Mouse (Mus musculus): ENCODE measurements around the gene Slc22a14. TPM values are rescaled to one million over a fixed set of nuclear protein-coding genes. Genes with fewer than 3 reads are reported as not detected.
"Not testable (repeated sequence)": the region's sequence is repeated elsewhere in the genome, so short reads cannot be mapped to it uniquely, and the experiment has no call there.

Gene Slc22a14
- polyA plus RNA-seq, 1 experiment from 2014 or later = not detected

DNA sequence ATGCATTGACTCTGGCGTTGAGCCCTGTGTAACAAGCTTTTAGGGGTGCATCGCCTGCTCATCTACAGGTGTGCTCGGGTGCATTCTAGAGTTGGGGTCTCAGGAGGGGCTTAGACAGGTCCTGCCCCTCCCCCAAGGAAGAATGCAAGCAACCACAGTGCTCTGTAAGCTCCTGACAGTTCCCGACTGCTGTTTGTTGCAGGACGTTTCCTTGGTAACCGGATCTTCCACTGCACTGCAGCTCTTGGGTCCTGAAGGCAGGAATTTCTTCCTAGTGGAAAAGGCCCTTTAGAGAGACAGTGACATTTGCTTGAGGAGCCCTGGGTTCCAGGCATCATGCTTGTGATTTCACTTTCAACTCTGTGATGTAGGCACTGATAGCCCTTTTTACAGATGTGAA, 17.2 kb upstream of the Slc22a14 start:
- Histone ChIP-seq H3K36me3 (ENCODE audit: control insufficient read depth, insufficient read depth, low read length) (no peaks in the 10 kb centered on the region), H3K4me3 (ENCODE audit: low read depth, low read length) (no peak overlapping the region), H3K9ac (ENCODE audit: low read length) (no peak overlapping the region), H3K27ac (replicated peaks) (no peak overlapping the region), H3K9me3 (ENCODE audit: control insufficient read depth, low read length) (no peaks in the 10 kb centered on the region), H3K27me3 (ENCODE audit: control insufficient read depth, insufficient read depth, low read length) (no peaks in the 10 kb centered on the region), H3K4me1 (replicated peaks; ENCODE audit: control insufficient read depth, insufficient read depth) (no peaks in the 10 kb centered on the region), H3K4me2 (replicated peaks; ENCODE audit: low read depth) (no peak overlapping the region)
- TF ChIP-seq EP300 (optimal IDR thresholded peaks at IDR 0.05) (no peak), CTCF (IDR thresholded peaks at IDR 0.05; ENCODE audit: low read depth) (no peak)
- no peak for ATAC-seq (ENCODE audit: low FRiP score, low TSS enrichment)
- DNase-seq (ENCODE audit: low spot score) = no peak
- 56% methylated on average over 6 of the region's 6 CpGs for WGBS

DNA sequence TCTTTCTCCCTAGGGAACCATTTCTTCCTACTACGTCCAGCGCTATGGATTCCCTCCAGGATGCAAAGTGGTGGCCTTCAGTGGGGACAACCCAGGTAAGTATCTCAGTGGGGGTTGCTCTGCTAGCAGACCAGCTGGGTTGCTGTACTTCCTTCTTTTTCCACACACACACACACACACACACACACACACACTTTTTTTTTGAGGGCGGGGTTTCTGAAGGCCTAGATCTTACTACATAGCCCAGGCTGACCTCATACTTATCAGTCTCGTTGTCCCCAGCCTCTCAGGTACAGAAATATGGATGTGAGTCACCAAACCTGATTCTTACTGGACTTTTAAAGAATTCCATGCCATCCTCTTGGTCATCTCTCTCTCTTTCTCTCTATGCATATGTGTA, 12.9 kb upstream of the Slc22a14 start:
- no peak for DNase-seq (ENCODE audit: low spot score)

DNA sequence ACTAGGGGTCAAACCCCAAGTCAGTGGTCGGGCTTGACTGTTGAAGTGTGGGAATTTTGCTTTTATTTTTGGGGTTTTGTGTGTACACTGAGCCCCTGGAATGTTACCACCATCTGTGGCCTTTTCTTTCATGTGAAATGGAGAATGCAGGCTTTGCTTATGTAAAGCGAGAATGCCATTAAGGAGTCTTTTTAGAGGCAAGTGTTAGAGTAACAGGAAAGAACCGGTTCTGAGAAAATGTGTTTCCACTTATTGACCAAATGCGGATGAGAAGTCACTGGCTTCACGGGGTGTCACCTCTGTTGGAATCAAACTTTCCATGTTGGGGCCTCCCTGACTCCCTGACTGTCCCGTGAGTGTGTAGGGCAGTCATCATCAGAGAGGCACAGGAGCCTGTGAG, 10.2 kb upstream of the Slc22a14 start:
- H3K9ac ChIP-seq (ENCODE audit: low read length) = no peak overlapping the region
- H3K4me1 ChIP-seq (replicated peaks; ENCODE audit: control insufficient read depth, insufficient read depth) = no peaks in the 10 kb centered on the region
- no peaks in the 10 kb centered on the region for H3K36me3 ChIP-seq (ENCODE audit: control insufficient read depth, insufficient read depth, low read length)
- no peaks in the 10 kb centered on the region for H3K9me3 ChIP-seq (ENCODE audit: control insufficient read depth, low read length)
- 57% methylated on average over 6 of the region's 6 CpGs for WGBS
- no peak overlapping the region for H3K27ac ChIP-seq (replicated peaks)
- no peak overlapping the region for H3K4me2 ChIP-seq (replicated peaks; ENCODE audit: low read depth)
- H3K27me3 ChIP-seq (ENCODE audit: control insufficient read depth, insufficient read depth, low read length) = no peaks in the 10 kb centered on the region
- no peak for DNase-seq (ENCODE audit: low spot score)
- no peak overlapping the region for H3K4me3 ChIP-seq (ENCODE audit: low read depth, low read length)
- no peak for TF ChIP-seq EP300 (optimal IDR thresholded peaks at IDR 0.05)
- ATAC-seq (ENCODE audit: low FRiP score, low TSS enrichment) = no peak

More for the DNA sequence above, 12.9 kb upstream of the Slc22a14 start:
- Histone ChIP-seq H3K4me2 (replicated peaks; ENCODE audit: low read depth) (no peak overlapping the region), H3K9me3 (ENCODE audit: control insufficient read depth, low read length) (no peaks in the 10 kb centered on the region), H3K27ac (replicated peaks) (no peak overlapping the region), H3K9ac (ENCODE audit: low read length) (no peak overlapping the region), H3K4me1 (replicated peaks; ENCODE audit: control insufficient read depth, insufficient read depth) (no peaks in the 10 kb centered on the region), H3K27me3 (ENCODE audit: control insufficient read depth, insufficient read depth, low read length) (no peaks in the 10 kb centered on the region), H3K36me3 (ENCODE audit: control insufficient read depth, insufficient read depth, low read length) (no peaks in the 10 kb centered on the region), H3K4me3 (ENCODE audit: low read depth, low read length) (no peak overlapping the region)
- no peak for ATAC-seq (ENCODE audit: low FRiP score, low TSS enrichment)
- 81% methylated on average over 4 of the region's 4 CpGs for WGBS
- no peak for TF ChIP-seq CTCF (IDR thresholded peaks at IDR 0.05; ENCODE audit: low read depth)
- no peak for TF ChIP-seq EP300 (optimal IDR thresholded peaks at IDR 0.05)

DNA sequence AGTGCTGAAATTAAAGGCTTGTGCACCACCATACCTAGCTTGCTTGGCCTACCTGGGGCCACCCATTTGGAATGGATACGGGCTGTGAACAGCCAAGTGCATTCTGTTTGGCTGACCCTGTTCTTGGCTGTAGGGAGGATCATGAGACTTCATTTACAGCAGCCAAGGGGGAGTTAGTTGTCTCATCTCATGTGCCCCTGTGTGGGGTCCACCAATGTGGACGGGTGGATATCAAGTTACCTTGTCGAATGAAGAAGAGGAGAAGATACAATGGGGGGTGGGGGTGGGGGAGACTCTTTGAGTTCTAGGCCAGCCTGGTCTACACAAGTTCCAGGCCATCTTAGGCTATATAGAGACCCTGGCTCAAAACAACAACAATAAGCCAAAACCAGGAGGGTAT, 9.7 kb upstream of the Slc22a14 start:
- no peaks in the 10 kb centered on the region for H3K36me3 ChIP-seq (ENCODE audit: control insufficient read depth, insufficient read depth, low read length)
- 67% methylated on average over 3 of the region's 3 CpGs for WGBS
- no peak overlapping the region for H3K4me2 ChIP-seq (replicated peaks; ENCODE audit: low read depth)
- no peak overlapping the region for H3K27ac ChIP-seq (replicated peaks)
- no peaks in the 10 kb centered on the region for H3K4me1 ChIP-seq (replicated peaks; ENCODE audit: control insufficient read depth, insufficient read depth)
- no peak overlapping the region for H3K4me3 ChIP-seq (ENCODE audit: low read depth, low read length)
- H3K9ac ChIP-seq (ENCODE audit: low read length) = no peak overlapping the region
- DNase-seq (ENCODE audit: low spot score) (no peak), ATAC-seq (ENCODE audit: low FRiP score, low TSS enrichment) (no peak)
- H3K27me3 ChIP-seq (ENCODE audit: control insufficient read depth, insufficient read depth, low read length) = no peaks in the 10 kb centered on the region
- TF ChIP-seq EP300 (optimal IDR thresholded peaks at IDR 0.05) = no peak
- no peak for TF ChIP-seq CTCF (IDR thresholded peaks at IDR 0.05; ENCODE audit: low read depth)
- no peaks in the 10 kb centered on the region for H3K9me3 ChIP-seq (ENCODE audit: control insufficient read depth, low read length)

DNA sequence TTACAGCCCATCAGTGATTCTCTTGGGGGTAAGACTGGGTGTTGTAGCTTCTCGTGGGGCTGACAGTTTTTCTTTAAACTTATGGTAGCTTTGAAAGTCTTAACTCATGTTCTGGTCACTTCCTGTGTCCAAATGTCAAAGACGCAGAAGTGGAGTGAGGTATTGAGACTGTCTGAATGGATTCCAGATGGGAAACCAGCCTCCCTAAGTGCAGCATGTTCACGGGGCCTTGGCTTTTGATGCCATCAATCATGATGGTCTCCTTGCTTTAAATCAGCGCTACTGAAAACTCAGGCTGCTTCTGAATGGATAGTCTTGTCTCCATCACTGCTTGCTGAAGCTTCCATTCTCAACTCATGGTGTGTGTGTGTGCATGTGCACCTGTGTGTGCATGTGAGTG, 5.9 kb upstream of the Slc22a14 start:
- WGBS = 60% methylated on average over 4 of the region's 4 CpGs
- Histone ChIP-seq H3K9me3 (ENCODE audit: control insufficient read depth, low read length) (no peaks in the 10 kb centered on the region), H3K4me3 (ENCODE audit: low read depth, low read length) (no peak overlapping the region), H3K27ac (replicated peaks) (no peak overlapping the region), H3K9ac (ENCODE audit: low read length) (no peak overlapping the region), H3K27me3 (ENCODE audit: control insufficient read depth, insufficient read depth, low read length) (no peaks in the 10 kb centered on the region), H3K4me1 (replicated peaks; ENCODE audit: control insufficient read depth, insufficient read depth) (no peaks in the 10 kb centered on the region), H3K4me2 (replicated peaks; ENCODE audit: low read depth) (no peak overlapping the region), H3K36me3 (ENCODE audit: control insufficient read depth, insufficient read depth, low read length) (0 out of 2 replicates have a peak, but pooled peaks cover 2% of the 10 kb centered on the region)
- ATAC-seq (ENCODE audit: low FRiP score, low TSS enrichment) (no peak), DNase-seq (ENCODE audit: low spot score) (no peak)
- TF ChIP-seq EP300 (optimal IDR thresholded peaks at IDR 0.05) (no peak), CTCF (IDR thresholded peaks at IDR 0.05; ENCODE audit: low read depth) (no peak)

DNA sequence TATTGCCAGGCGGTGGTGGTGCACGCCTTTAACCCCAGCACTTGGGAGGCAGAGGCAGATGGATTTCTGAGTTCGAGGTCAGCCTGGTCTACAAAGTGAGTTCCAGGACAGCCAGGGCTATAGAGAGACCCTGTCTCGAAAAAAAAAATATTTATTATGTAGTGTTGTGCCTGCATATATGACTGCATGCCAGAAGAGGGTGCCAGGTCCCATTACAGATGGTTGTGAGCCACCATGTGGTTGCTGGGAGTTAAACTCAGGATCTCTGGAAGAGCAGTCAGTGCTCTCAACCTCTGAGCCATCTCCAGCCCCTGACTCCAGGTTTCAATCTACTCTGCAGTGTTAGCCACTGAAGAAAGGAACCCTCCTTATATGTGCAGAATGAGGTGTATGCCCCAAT, 5.4 kb upstream of the Slc22a14 start:
- not testable (repeated sequence) for H3K4me3 ChIP-seq (ENCODE audit: low read depth, low read length); ATAC-seq (ENCODE audit: low FRiP score, low TSS enrichment); H3K4me1 ChIP-seq (replicated peaks; ENCODE audit: control insufficient read depth, insufficient read depth); H3K27me3 ChIP-seq (ENCODE audit: control insufficient read depth, insufficient read depth, low read length); H3K9me3 ChIP-seq (ENCODE audit: control insufficient read depth, low read length); H3K9ac ChIP-seq (ENCODE audit: low read length); H3K4me2 ChIP-seq (replicated peaks; ENCODE audit: low read depth); DNase-seq (ENCODE audit: low spot score); H3K36me3 ChIP-seq (ENCODE audit: control insufficient read depth, insufficient read depth, low read length); H3K27ac ChIP-seq (replicated peaks)
- WGBS = 86% methylated on average over 4 of the region's 4 CpGs
- TF ChIP-seq CTCF (IDR thresholded peaks at IDR 0.05; ENCODE audit: low read depth) = peak; percentile 36
